8 mouse cellular contexts compared by ENCODE assay signal in the genomic region with DNA sequence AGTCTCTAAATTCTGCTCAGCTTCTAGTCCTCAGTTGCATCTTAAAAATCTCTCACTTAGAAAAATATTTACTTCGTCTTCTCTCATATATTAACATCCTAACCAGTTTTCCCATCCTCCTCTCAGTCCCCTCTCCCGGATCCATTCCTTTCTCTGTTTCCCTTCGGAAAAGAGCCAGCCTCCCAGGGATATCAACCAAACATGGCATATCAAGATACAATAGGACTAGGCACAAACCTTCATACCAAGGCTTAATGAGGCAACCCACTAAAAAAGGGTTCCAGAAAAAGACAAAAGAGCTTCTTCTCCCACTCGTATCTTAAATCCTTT. TPM values are rescaled to one million over a fixed set of nuclear protein-coding genes. Genes with fewer than 3 reads are reported as not detected.
DNase-seq lines count a peak whose midpoint lies in the region; ATAC-seq and TF ChIP-seq lines count a peak whose summit lies in the region.

No protein-coding gene starts in this region.

- peak overlapping the region; percentile 75 for H3K4me3 ChIP-seq in heart, embryonic 16.5 days (ENCODE audit: low read length)
- peak overlapping the region; percentile 72 to 91 for H3K4me3 ChIP-seq in MEL (ENCODE audit: control insufficient read depth in 1 of 2, insufficient read depth in 1 of 2, low read depth in 2 of 2, low read length in 2 of 2)
- H3K4me3 ChIP-seq in hindbrain, embryonic 12.5 days: peak overlapping the region; percentile 52
- H3K4me3 ChIP-seq in midbrain, embryonic 12.5 days: peak overlapping the region; percentile 57

- no peaks in the 10 kb centered on the region for H3K36me3 ChIP-seq in heart, embryonic 16.5 days (ENCODE audit: control insufficient read depth, insufficient read depth)
- no peaks in the 10 kb centered on the region; a peak in 1 of 4 replicates for H3K36me3 ChIP-seq in MEL (ENCODE audit: control insufficient read depth in 1 of 2, insufficient read depth in 2 of 2, low read length in 2 of 2)
- H3K36me3 ChIP-seq in hindbrain, embryonic 12.5 days: no peaks in the 10 kb centered on the region
- no peaks in the 10 kb centered on the region for H3K36me3 ChIP-seq in midbrain, embryonic 12.5 days

- 16% methylated on average over 4 of the region's 4 CpGs for WGBS in heart, embryonic 16.5 days
- WGBS in hindbrain, embryonic 12.5 days: 20% methylated on average over 4 of the region's 4 CpGs
- 15% methylated on average over 4 of the region's 4 CpGs for WGBS in midbrain, embryonic 12.5 days

- H3K27me3 ChIP-seq in heart, embryonic 16.5 days (ENCODE audit: control insufficient read depth, insufficient read depth, low read length): no peaks in the 10 kb centered on the region
- H3K27me3 ChIP-seq in MEL (ENCODE audit: control insufficient read depth in 1 of 2, insufficient read depth in 2 of 2, low read length in 2 of 2): no peaks in the 10 kb centered on the region
- H3K27me3 ChIP-seq in hindbrain, embryonic 12.5 days: no peaks in the 10 kb centered on the region
- H3K27me3 ChIP-seq in midbrain, embryonic 12.5 days: no peaks in the 10 kb centered on the region

- TF ChIP-seq EP300 in MEL (IDR thresholded peaks at IDR 0.05; ENCODE audit: low read depth in 1 of 2, low read length in 2 of 2): peak in 1 of 2 experiments; percentile 24; a peak in 1 of 4 replicates

- no peak for DNase-seq in heart, postnatal 4 days
- no peak for DNase-seq in MEL (ENCODE audit: low read depth, low spot score)
- DNase-seq in urinary bladder, postnatal 14 days (ENCODE audit: low spot score): no peak
- DNase-seq in ovary, adult 18-20 months (ENCODE audit: low spot score): no peak
- DNase-seq in left cerebral cortex, adult 11 months (ENCODE audit: low spot score): no peak

- peak overlapping the region; percentile 71 for H3K9ac ChIP-seq in heart, embryonic 16.5 days (ENCODE audit: low read length)
- peak overlapping the region; percentile 74 for H3K9ac ChIP-seq in MEL (ENCODE audit: control insufficient read depth, low read depth, low read length, poor library complexity, severe bottlenecking)
- peak overlapping the region; percentile 57; the same call in 1 of the 2 replicates for H3K9ac ChIP-seq in hindbrain, embryonic 12.5 days
- peak overlapping the region; percentile 59; the same call in 1 of the 2 replicates for H3K9ac ChIP-seq in midbrain, embryonic 12.5 days (replicated peaks)

- no peaks in the 10 kb centered on the region for H3K9me3 ChIP-seq in heart, embryonic 16.5 days (replicated peaks; ENCODE audit: control insufficient read depth, low read length)
- no peaks in the 10 kb centered on the region for H3K9me3 ChIP-seq in MEL (replicated peaks; ENCODE audit: insufficient read depth, low read length)
- no peaks in the 10 kb centered on the region for H3K9me3 ChIP-seq in hindbrain, embryonic 12.5 days (replicated peaks)
- no peaks in the 10 kb centered on the region for H3K9me3 ChIP-seq in midbrain, embryonic 12.5 days

- H3K4me1 ChIP-seq in heart, embryonic 16.5 days (ENCODE audit: control insufficient read depth, insufficient read depth, low read length): no peaks in the 10 kb centered on the region
- H3K4me1 ChIP-seq in MEL (ENCODE audit: control insufficient read depth in 1 of 2, insufficient read depth in 2 of 2, low read length in 2 of 2): no peaks in the 10 kb centered on the region; a peak in 1 of 4 replicates
- no peaks in the 10 kb centered on the region for H3K4me1 ChIP-seq in hindbrain, embryonic 12.5 days
- no peaks in the 10 kb centered on the region for H3K4me1 ChIP-seq in midbrain, embryonic 12.5 days

- TF ChIP-seq RAD21 in MEL (IDR thresholded peaks at IDR 0.05; ENCODE audit: low read depth, low read length): no peak

- H3K79me2 ChIP-seq in MEL (ENCODE audit: control insufficient read depth, insufficient read depth, low read length, poor library complexity): no peaks in the 10 kb centered on the region

- no peak for TF ChIP-seq POLR2A in MEL (IDR thresholded peaks at IDR 0.05; ENCODE audit: control insufficient read depth in 1 of 2, insufficient read depth in 1 of 2, low read depth in 1 of 2, low read length in 2 of 2, poor library complexity in 1 of 2)

- ATAC-seq in heart, embryonic 16.5 days (replicated peaks; ENCODE audit: extremely low read depth, insufficient read depth, low FRiP score): peak; percentile 16; the same call in 1 of the 2 replicates
- peak; percentile 51; the same call in 1 of the 2 replicates for ATAC-seq in hindbrain, embryonic 12.5 days (ENCODE audit: low FRiP score)
- ATAC-seq in midbrain, embryonic 12.5 days (ENCODE audit: low FRiP score, low read depth): no peak

- H3K4me2 ChIP-seq in heart, embryonic 16.5 days (ENCODE audit: low read depth, low read length): peak overlapping the region; percentile 71
- peak overlapping the region; percentile 54 for H3K4me2 ChIP-seq in hindbrain, embryonic 12.5 days (replicated peaks)
- H3K4me2 ChIP-seq in midbrain, embryonic 12.5 days (replicated peaks): peak overlapping the region; percentile 54

- H3K27ac ChIP-seq in heart, embryonic 16.5 days (ENCODE audit: low read length): peak overlapping the region; percentile 72
- H3K27ac ChIP-seq in MEL (ENCODE audit: control insufficient read depth, low read depth, low read length): peak overlapping the region; percentile 87
- H3K27ac ChIP-seq in hindbrain, embryonic 12.5 days: peak overlapping the region; percentile 84
- peak overlapping the region; percentile 83 for H3K27ac ChIP-seq in midbrain, embryonic 12.5 days (replicated peaks)

- no peak for TF ChIP-seq CTCF in MEL (IDR thresholded peaks at IDR 0.05 in 2 of 3, conservative IDR thresholded peaks at IDR 0.05 in 1 of 3; ENCODE audit: control insufficient read depth in 1 of 3, insufficient read depth in 1 of 3, low read depth in 2 of 3, low read length in 3 of 3, poor library complexity in 1 of 3, severe bottlenecking in 1 of 3)

TF ChIP-seq in MEL, 35 proteins besides CTCF, POLR2A, EP300 and RAD21:
- TF ChIP-seq ETS1 (IDR thresholded peaks at IDR 0.05; ENCODE audit: low read depth, low read length): peak; percentile 29; the same call in 1 of the 2 replicates
- no peak for TF ChIP-seq JUND (IDR thresholded peaks at IDR 0.05; ENCODE audit: low read depth, low read length)
- TF ChIP-seq ZMIZ1 (IDR thresholded peaks at IDR 0.05; ENCODE audit: low read depth, low read length): no peak
- 0 out of 2 replicates have a peak, but pooled peaks have one; percentile 7 for TF ChIP-seq TCF12 (IDR thresholded peaks at IDR 0.05; ENCODE audit: low read depth, low read length)
- no peak for TF ChIP-seq UBTF (IDR thresholded peaks at IDR 0.05; ENCODE audit: borderline replicate concordance, insufficient read depth, low read depth, low read length)
- TF ChIP-seq NELFE (IDR thresholded peaks at IDR 0.05; ENCODE audit: low read depth, low read length): peak; percentile 1; the same call in 1 of the 2 replicates
- TF ChIP-seq CHD1 (IDR thresholded peaks at IDR 0.05; ENCODE audit: low read depth, low read length): no peak
- TF ChIP-seq ZC3H11A (IDR thresholded peaks at IDR 0.05; ENCODE audit: low read depth, low read length): no peak
- no peak for TF ChIP-seq E2F4 (IDR thresholded peaks at IDR 0.05; ENCODE audit: borderline replicate concordance, low read depth, low read length)
- TF ChIP-seq TBP (IDR thresholded peaks at IDR 0.05; ENCODE audit: low read depth, low read length): 0 out of 2 replicates have a peak, but pooled peaks have one; percentile 53
- no peak for TF ChIP-seq POLR2AphosphoS2 (IDR thresholded peaks at IDR 0.05; ENCODE audit: low read length)
- TF ChIP-seq ZKSCAN1 (IDR thresholded peaks at IDR 0.05; ENCODE audit: low read depth, low read length): no peak
- no peak for TF ChIP-seq GABPA (IDR thresholded peaks at IDR 0.05; ENCODE audit: low read depth, low read length)
- TF ChIP-seq KAT2A (conservative IDR thresholded peaks at IDR 0.05; ENCODE audit: low read depth, low read length): no peak
- no peak for TF ChIP-seq MAZ (IDR thresholded peaks at IDR 0.05; ENCODE audit: low read depth, low read length)
- no peak for TF ChIP-seq USF2 (IDR thresholded peaks at IDR 0.05; ENCODE audit: borderline replicate concordance in 1 of 2, insufficient read depth in 1 of 2, low read depth in 1 of 2, low read length in 2 of 2)
- TF ChIP-seq MAX (IDR thresholded peaks at IDR 0.05; ENCODE audit: low read length): no peak
- TF ChIP-seq SMC3 (IDR thresholded peaks at IDR 0.05; ENCODE audit: low read depth, low read length): no peak
- no peak for TF ChIP-seq USF1 (IDR thresholded peaks at IDR 0.05; ENCODE audit: low read depth, low read length)

RNA-seq across cellular contexts. Expression of gene Slc25a14, which starts 0.2 kb away (rescaled TPM):
- polyA plus RNA-seq in heart, embryonic 16.5 days (2015; fragmentation: Nextera tagmentation; extraction: Ambion mirVana): 7.7 and 8.2 TPM in 2 replicates
- 1 to 10 TPM; 3.9 to 4.2 TPM for total RNA-seq in heart, postnatal 4 days (2021)
- 5.9 and 6.9 TPM in 2 replicates for total RNA-seq in MEL (2012; rRNA removed)
- polyA plus RNA-seq in MEL (2012; ENCODE audit: insufficient read depth in 1 of 2, insufficient read length in 2 of 2, low read depth in 1 of 2, low replicate concordance in 2 of 2, missing spikeins in 1 of 2): 1 to 10 TPM in 1 of 2 experiments, not detected in 1; 5.8 TPM
- polyA plus RNA-seq in hindbrain, embryonic 12.5 days (2016; fragmentation: Nextera tagmentation; extraction: Ambion mirVana): 26.9 and 32.3 TPM in 2 replicates
- polyA plus RNA-seq in midbrain, embryonic 12.5 days (2016; fragmentation: Nextera tagmentation; extraction: Ambion mirVana): 27.4 and 30.2 TPM in 2 replicates

RNA-seq across cellular contexts. Expression of gene Zfp280c, which starts 28.7 kb away (rescaled TPM):
- 5.1 and 5.8 TPM in 2 replicates for polyA plus RNA-seq in heart, embryonic 16.5 days (2015; fragmentation: Nextera tagmentation; extraction: Ambion mirVana)
- 10 to 100 TPM; 14.4 to 16.8 TPM for total RNA-seq in heart, postnatal 4 days (2021)
- total RNA-seq in MEL (2012; rRNA removed): 12.2 and 14.2 TPM in 2 replicates
- 10 to 100 TPM in 1 of 2 experiments, not detected in 1; 16.7 TPM for polyA plus RNA-seq in MEL (2012; ENCODE audit: insufficient read depth in 1 of 2, insufficient read length in 2 of 2, low read depth in 1 of 2, low replicate concordance in 2 of 2, missing spikeins in 1 of 2)
- polyA plus RNA-seq in hindbrain, embryonic 12.5 days (2016; fragmentation: Nextera tagmentation; extraction: Ambion mirVana): 16.5 and 16.6 TPM in 2 replicates
- 18.3 and 21.0 TPM in 2 replicates for polyA plus RNA-seq in midbrain, embryonic 12.5 days (2016; fragmentation: Nextera tagmentation; extraction: Ambion mirVana)

RNA-seq across cellular contexts. Expression of gene Gpr119, which starts 51.3 kb away (rescaled TPM):
- polyA plus RNA-seq in heart, embryonic 16.5 days (2015; fragmentation: Nextera tagmentation; extraction: Ambion mirVana): not detected in 2 replicates
- not detected for total RNA-seq in heart, postnatal 4 days (2021)
- not detected in 2 replicates for total RNA-seq in MEL (2012; rRNA removed)
- polyA plus RNA-seq in MEL (2012; ENCODE audit: insufficient read depth in 1 of 2, insufficient read length in 2 of 2, low read depth in 1 of 2, low replicate concordance in 2 of 2, missing spikeins in 1 of 2): not detected
- polyA plus RNA-seq in hindbrain, embryonic 12.5 days (2016; fragmentation: Nextera tagmentation; extraction: Ambion mirVana): not detected in 2 replicates
- polyA plus RNA-seq in midbrain, embryonic 12.5 days (2016; fragmentation: Nextera tagmentation; extraction: Ambion mirVana): not detected in 2 replicates
